Mouse (Mus musculus) lung, postnatal 10 days (tissue): ENCODE results near the gene Atp9a.

ENCODE experiments used
- DNase-seq: peaks from one replicate; pipeline ENCODE4 v3.0.0; 2021

The Atp9a gene

GRCm38 (mm10) chr2:168679381-168680199 is 62.6 kb downstream of the Atp9a start:
- no peak for DNase-seq

- DNase-seq: no peak
Measured at GRCm38 (mm10) chr2:168678662-168679294, 63.4 kb downstream of the Atp9a start.

GRCm38 (mm10) chr2:168677650-168678049 is 64.6 kb downstream of the Atp9a start:
- no peak for DNase-seq

GRCm38 (mm10) chr2:168671724-168672123 is 70.5 kb downstream of the Atp9a start:
- no peak for DNase-seq

- no peak for DNase-seq
Measured at GRCm38 (mm10) chr2:168670241-168670640, 72.0 kb downstream of the Atp9a start.

- DNase-seq: no peak
Measured at GRCm38 (mm10) chr2:168669762-168670161, 72.4 kb downstream of the Atp9a start.

GRCm38 (mm10) chr2:168667745-168668144 is 74.5 kb downstream of the Atp9a start:
- DNase-seq: no peak

- DNase-seq: no peak
Measured at GRCm38 (mm10) chr2:168665680-168666079, 76.5 kb downstream of the Atp9a start.

GRCm38 (mm10) chr2:168663716-168664115 is 78.5 kb downstream of the Atp9a start:
- DNase-seq: no peak

- no peak for DNase-seq
Measured at GRCm38 (mm10) chr2:168663216-168663615, 79.0 kb downstream of the Atp9a start.

- no peak for DNase-seq
Measured at GRCm38 (mm10) chr2:168661802-168662201, 80.4 kb downstream of the Atp9a start.

- no peak for DNase-seq
Measured at GRCm38 (mm10) chr2:168660344-168660743, 81.9 kb downstream of the Atp9a start.

GRCm38 (mm10) chr2:168658551-168658950 is 83.7 kb downstream of the Atp9a start:
- DNase-seq: no peak

GRCm38 (mm10) chr2:168656569-168657308 is 85.5 kb downstream of the Atp9a start:
- peak; percentile 44 for DNase-seq

- DNase-seq: no peak
Measured at GRCm38 (mm10) chr2:168654983-168655669, 87.1 kb downstream of the Atp9a start.

- DNase-seq: no peak
Measured at GRCm38 (mm10) chr2:168654482-168654881, 87.7 kb downstream of the Atp9a start.

- DNase-seq: no peak
Measured at GRCm38 (mm10) chr2:168651757-168652156, 90.5 kb downstream of the Atp9a start.

- DNase-seq: no peak
Measured at GRCm38 (mm10) chr2:168648171-168648570, 94.0 kb downstream of the Atp9a start.

GRCm38 (mm10) chr2:168644855-168645254 is 97.4 kb downstream of the Atp9a start:
- no peak for DNase-seq

- no peak for DNase-seq
Measured at GRCm38 (mm10) chr2:168643524-168644177, 98.6 kb downstream of the Atp9a start.

GRCm38 (mm10) chr2:168642187-168642586 is 100.0 kb downstream of the Atp9a start:
- DNase-seq: no peak

GRCm38 (mm10) chr2:168640460-168640859 is 101.7 kb downstream of the Atp9a start:
- no peak for DNase-seq
